Mouse (Mus musculus) CH12F3 (cell line): ENCODE results near the gene Zfp445.

Experiments
- in situ Hi-C: fragments of 300-500 bp; cut with MboI; formaldehyde crosslinking; loops from 2 replicates; pipeline ENCODE4 v1.14.3; 2020; ENCODE audit warnings: low sequenced_read_pairs

The Zfp445 gene

DNA sequence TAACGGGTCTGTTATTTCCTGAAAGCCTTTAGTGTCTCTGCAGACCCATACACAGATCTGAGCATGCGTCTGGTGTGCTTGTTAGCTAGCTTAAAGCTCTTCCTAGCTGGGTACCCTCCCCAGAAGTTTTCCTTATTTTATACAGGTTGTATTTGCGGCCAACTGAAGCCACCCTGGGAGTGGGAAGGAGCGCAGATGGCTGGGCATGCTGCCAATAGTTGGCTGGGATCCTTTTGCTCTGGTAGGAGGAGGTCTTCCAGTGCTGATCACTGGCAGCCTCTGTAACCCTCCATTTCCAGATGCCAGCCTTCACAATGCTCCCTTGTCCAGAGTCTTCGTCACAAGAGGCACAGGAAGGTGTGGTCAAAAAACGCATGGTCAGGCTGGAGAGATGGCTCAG lies 29.0 kb downstream of the Zfp445 start:
- in situ Hi-C loops = no loop called here

DNA sequence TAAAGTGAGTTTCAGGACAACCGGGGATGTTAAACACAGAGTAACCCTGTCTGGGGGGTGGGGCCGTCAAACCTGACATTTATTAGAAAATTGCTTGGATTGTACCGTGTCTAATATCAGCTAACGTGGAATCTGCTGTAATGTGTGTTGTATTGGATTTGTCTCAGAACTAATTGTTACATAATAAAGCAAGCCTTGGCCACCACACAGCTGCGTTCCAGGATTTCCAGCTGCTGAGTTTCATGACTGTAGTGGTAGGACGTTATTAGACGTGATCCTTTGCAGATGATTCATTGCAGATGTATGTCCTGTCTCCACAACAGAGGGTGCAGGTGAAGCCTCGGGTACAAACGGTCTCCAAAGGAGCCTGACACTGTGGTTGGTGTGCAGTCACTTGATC lies 29.7 kb downstream of the Zfp445 start:
- in situ Hi-C loops = no loop called here

DNA sequence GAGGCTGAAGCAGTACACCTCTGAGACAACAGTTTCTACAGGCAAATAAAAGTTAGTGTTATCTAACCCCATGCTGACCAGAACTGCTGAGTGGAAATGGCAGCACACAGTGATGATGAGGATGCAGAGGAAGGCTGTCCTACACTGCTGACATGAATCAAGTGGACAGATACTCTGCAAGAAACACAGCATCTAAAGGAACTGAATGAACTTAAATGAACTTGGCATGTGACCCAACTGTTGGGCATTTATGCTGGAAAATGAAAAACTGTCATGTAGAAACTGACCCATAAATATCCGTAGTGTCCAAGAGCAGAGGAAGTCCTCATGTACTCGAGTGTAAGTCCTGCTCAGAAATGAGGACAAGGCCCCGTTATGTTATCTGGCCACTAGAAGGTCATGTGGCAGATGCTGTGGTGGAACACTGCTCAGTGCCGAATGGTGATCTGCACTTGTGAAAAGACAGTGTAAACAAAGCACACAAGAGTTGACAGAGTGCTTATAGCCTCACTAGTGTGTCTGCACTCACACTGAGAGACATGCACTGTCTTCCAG lies 35.9 kb downstream of the Zfp445 start:
- in situ Hi-C loops = no loop called here

DNA sequence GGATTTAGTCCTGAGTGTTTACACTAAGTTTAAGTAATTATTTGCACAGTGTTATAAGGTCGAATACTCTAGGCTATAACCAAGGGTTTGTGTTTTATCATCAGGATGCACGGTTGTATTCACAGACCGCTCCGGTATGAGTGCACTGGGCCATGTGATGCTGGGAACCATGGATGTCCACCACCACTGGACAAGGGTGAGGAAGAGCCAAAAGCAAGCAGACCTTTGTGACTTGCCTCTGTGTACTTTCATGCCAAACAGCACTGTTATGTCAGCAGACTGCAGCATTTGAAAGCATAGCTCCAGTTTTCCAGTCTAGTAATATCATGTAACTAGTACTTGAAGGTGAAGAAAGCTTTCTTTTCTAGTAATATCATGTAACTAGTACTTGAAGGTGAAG lies 39.1 kb downstream of the Zfp445 start:
- in situ Hi-C loops = no loop called here

DNA sequence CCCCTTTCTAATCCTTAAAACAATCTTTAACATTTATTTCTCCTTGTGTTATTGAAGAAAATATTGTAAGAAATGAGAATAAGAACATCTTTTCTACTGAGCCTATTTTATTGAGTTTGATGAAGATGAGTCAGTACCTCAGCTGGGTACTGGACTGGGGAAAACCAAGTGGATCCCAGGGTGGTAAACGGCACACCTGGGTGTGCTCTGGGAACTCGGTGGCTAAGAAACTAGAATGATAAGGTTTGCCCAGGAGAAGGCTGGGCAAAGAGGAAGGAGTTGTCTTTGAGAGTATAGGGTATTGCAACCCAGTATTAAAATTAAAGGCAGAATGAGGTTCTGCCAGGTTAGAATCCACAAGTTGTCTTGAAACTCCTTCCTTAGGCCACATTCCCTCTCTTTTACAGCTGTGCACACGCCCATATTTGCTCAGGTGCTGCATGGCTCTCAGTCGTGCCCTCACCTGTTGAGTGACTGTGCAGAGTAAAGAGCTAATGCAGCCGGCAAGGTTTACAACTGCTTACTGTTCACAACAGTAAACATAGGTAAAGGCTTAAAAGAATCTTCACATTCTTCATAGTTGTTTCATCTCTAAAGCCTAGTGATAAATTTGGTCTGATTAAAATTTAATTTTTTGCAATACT lies 42.3 kb downstream of the Zfp445 start:
- in situ Hi-C loops = no loop called here

DNA sequence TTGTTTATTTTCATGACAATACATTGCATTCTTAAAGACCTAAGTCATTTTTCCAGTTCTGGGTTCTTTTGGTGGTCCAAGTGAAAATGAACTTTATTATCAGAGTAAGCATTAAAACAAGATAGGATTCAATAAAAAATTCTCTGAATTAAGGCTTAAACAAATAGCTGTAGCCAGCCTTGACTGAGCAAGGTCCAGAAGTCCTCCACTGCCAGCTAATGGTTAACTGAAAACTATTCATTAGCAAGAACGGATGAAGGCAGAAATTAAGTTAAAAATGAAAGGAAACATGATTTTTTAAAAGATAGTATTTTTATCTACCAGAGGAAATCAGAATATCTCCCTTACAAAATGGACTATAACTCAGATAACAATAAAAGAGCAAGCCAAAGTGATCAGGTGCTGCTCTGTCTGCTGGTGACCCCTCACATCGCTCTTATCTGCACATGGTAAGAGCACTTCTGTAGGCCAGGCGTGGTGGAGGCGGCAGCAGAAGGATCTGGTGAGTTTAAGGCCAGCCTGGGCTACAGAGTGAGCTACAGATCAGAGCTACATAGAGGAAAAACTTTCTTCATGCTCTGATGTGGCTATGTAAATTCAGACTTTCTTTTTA lies 50.5 kb downstream of the Zfp445 start:
- in situ Hi-C loops = no loop called here

DNA sequence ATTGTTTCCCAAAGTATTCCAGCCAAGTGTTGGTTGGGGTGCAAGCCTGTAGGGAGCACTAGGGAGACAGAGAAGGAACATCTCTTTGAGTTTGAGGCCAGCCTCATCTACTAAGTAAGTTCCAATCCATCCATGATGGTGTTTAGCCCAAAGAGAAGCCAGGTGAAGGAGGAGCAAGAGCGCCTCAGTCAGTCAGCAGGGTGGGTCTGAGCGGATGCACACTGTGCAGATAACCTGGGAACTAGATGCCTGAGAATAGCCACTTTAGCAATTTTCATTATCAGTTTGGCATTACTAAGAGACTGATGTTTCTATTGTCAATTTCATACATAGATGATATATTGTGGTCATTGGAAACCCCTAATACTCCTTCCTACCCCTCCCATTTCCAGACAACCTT lies 51.0 kb downstream of the Zfp445 start:
- in situ Hi-C loops = no loop called here

DNA sequence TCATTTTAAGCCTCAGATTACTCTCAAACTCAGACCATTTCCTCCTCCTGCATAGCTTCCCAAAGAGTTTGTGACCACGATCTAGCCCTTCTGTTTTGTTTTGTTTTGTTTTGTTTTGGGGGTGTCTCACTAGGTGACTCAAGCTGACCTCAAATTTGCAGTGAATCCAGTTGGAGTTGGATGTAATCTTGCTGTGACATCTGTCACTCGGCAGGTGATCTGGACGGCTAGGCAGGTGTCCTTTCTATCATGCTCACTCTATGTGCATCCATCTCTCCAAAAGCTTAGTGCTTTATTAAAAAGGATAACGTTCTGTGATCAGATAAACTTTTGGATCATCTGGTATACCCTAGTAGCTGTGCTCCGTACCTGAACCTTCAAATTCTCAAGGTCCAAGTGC lies 53.4 kb downstream of the Zfp445 start:
- in situ Hi-C loops = no loop called here

DNA sequence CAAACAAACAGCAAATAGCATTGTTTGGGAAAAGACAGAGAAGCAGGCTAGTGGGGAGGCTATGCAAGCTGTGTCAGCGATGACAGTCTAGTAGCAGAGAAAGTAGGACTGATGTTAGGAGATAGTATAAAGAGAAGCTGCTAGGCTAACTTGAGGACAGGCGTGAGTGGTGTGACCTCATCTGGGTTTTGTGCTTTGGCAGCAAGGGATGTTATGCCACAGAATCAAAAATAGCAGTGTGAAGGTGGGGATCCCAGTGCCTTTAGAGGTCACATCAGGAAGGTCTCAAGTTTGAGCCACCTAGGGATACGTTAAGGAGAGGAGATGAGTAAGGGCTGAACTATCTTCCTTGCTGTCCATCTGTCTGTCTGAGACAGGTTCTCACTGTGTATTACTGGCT lies 55.6 kb downstream of the Zfp445 start:
- in situ Hi-C loops = no loop called here

DNA sequence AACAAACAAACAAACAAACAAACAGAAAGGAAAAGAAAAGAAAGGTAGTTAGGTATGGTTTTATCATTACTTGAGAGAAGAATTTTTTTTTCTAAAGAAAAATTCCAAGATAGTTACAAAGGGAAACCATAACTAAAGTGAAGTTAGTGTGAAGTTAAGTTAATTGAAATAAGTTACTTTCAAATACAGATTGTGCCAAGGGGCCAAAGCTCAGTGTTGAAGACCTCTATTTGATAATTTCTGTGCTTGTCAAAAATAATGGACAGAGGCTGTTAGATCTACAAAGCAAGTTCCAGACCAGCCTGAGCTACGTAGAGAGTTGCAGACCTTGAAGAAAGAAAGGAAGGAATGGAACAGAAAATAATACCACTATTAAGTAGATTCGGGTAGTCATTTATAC lies 58.6 kb downstream of the Zfp445 start:
- in situ Hi-C loops = no loop called here

DNA sequence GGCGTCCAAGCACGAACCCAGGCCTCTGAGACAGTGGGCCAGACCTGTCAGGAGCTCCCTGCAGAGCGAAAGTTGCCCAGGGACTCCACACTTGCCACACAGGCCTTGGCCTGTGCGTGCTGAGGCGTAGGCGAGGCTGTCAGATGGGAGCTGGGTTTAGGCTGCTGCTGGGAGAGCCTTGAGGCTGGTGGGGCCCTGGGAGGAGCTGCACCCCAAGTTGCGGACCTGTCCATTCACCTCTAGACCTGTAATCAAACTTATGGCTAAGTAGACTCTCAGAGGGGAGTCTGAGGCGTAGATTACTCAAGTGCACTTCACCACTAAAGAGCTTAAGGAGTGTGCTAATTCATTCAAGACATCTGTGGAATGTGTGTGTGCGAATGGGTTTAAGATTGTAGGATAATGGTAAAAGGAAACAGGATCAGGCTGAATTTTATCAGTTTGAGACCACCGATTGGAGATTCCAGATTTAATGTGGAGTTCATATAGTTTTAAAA lies 59.9 kb downstream of the Zfp445 start:
- in situ Hi-C loops = no loop called here

DNA sequence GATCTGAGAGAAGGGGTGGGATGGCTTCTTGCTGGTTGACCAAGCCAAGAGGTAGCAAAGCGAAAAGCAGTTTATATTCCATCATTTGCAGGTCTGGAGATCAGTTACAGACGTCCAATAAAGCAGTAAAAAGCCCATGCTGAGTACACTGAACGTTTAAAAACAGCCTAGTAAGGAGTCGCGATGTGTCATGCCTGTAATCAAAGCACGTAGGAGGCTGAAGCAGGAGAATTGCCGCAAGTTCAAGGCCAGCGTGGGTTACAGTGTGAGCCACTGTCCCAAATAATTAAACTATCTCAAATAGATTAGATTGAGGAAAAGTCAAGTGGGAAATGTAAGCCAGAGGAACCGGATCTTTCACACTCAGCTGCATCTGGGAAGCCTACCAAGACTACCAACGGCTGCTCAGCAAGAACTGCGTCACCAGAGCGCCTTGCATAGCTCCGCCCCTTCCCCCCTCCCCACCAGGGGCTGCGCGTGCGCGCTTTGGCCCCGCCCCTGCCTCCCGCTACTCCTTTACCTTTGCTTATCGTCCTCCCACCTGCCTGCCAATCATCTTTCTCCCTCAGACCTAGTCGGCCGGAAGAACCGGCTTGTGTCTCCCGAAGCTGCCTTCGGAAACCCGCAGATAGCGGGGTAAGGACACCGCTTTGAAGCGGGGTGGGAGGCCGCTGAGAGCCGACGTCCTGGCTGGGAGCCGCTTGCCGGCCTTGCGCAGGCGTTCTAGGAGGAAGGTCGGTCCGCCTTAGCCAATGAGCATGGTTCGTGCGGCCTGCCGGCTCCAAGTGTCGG lies 60.6 kb downstream of the Zfp445 start, which contains the start of gene Tcaim:
Gene Tcaim (plus strand): TSS at position 487 of the 792 bp plus-strand sequence.
- in situ Hi-C loops = no loop called here
